Mouse (Mus musculus): ENCODE results near the gene B4galnt1. TPM values are rescaled to one million over a fixed set of nuclear protein-coding genes. Genes with fewer than 3 reads are reported as not detected.

B4galnt1 gene
- total and polyA plus RNA-seq, 3 experiments = 0.98 to 17.5 (median 2.3) TPM

DNA sequence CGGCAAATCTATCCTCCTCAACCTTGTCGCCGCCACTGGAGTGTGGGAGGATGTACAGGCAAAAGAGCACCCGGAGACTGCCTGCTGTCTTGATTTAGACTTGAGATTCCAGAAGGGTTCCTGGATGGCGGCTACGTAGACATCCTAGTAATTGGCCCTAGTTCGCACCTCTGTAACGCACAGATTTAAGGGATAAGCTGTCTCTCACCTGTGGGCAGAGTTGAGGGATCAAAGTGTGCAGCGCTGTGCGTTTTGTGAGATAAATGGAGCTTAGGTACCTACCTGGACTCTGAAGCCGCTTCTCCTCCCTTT lies 1.3 kb downstream of the B4galnt1 start:
- Histone ChIP-seq H3K4me3 (replicated peaks in 1 of 3; ENCODE audit: low read depth in 2 of 3, low read length in 2 of 3, poor library complexity in 1 of 3) (peak overlapping the region in 2 of 3 experiments; percentile 51 to 77), H3K9ac (ENCODE audit: insufficient read depth, low read depth) (no peak overlapping the region; the same call in 1 of the 2 replicates), H3K9me3 (replicated peaks; ENCODE audit: low read length) (peaks cover 23% of the 10 kb centered on the region), H3K79me2 (replicated peaks; ENCODE audit: control insufficient read depth, extremely low read depth, insufficient read depth, poor library complexity, severe bottlenecking) (no peaks in the 10 kb centered on the region; the same call in 1 of the 2 replicates), H3K27ac (ENCODE audit: insufficient read depth, low read depth) (no peak overlapping the region), H3K4me1 (ENCODE audit: control insufficient read depth in 1 of 2, insufficient read depth in 2 of 2) (peaks cover 12 to 23% of the 10 kb centered on the region in 2 experiments), H3K4me2 (ENCODE audit: insufficient read depth, low read depth, poor library complexity, severe bottlenecking) (peak overlapping the region; percentile 41), H3K27me3 (replicated peaks) (peaks cover 3% of the 10 kb centered on the region), H3K36me3 (replicated peaks in 1 of 2; ENCODE audit: control insufficient read depth in 1 of 2, insufficient read depth in 1 of 2, low read length in 1 of 2) (peaks cover 0 to 5% of the 10 kb centered on the region in 2 experiments)
- TF ChIP-seq TCF12 (IDR thresholded peaks at IDR 0.05; ENCODE audit: low read depth, low read length) (no peak), POLR2A (IDR thresholded peaks at IDR 0.05; ENCODE audit: low read depth, low read length) (no peak), RAD21 (IDR thresholded peaks at IDR 0.05; ENCODE audit: low read depth, low read length) (no peak), ELF1 (IDR thresholded peaks at IDR 0.05; ENCODE audit: low read depth, low read length) (no peak), SMC3 (IDR thresholded peaks at IDR 0.05; ENCODE audit: low read depth, low read length) (no peak), MAX (IDR thresholded peaks at IDR 0.05; ENCODE audit: low read length) (no peak), RCOR1 (conservative IDR thresholded peaks at IDR 0.05; ENCODE audit: low read depth, low read length) (no peak), UBTF (IDR thresholded peaks at IDR 0.05; ENCODE audit: low read depth, low read length) (no peak), USF2 (conservative IDR thresholded peaks at IDR 0.05; ENCODE audit: low read depth, low read length) (no peak), POLR2AphosphoS2 (IDR thresholded peaks at IDR 0.05; ENCODE audit: low read depth, low read length) (no peak), TBP (conservative IDR thresholded peaks at IDR 0.05; ENCODE audit: low read depth, low read length) (no peak), ZMIZ1 (IDR thresholded peaks at IDR 0.05; ENCODE audit: low read depth, low read length) (no peak), GABPA (IDR thresholded peaks at IDR 0.05; ENCODE audit: insufficient replicate concordance, low read depth, low read length) (no peak), E2F4 (IDR thresholded peaks at IDR 0.05; ENCODE audit: insufficient replicate concordance, low read depth, low read length) (no peak), KAT2A (IDR thresholded peaks at IDR 0.05; ENCODE audit: insufficient replicate concordance, low read length) (no peak), CHD1 (IDR thresholded peaks at IDR 0.05; ENCODE audit: low read depth, low read length) (no peak), MAFK (IDR thresholded peaks at IDR 0.05; ENCODE audit: insufficient replicate concordance, low read length) (no peak), PAX5 (IDR thresholded peaks at IDR 0.05; ENCODE audit: low read length) (no peak), MYC (IDR thresholded peaks at IDR 0.05; ENCODE audit: low read depth, low read length) (no peak)
- in situ Hi-C loops (cut with MboI; ENCODE audit: low pct_ligation_motif_present, low pct_unique_long_range_greater_than_20kb, low sequenced_read_pairs) = loop anchor here (5.0 kb wide), 1 partner anchor 39 kb away; no protein-coding TSS in a partner anchor
- DNase-seq (ENCODE audit: extremely low read depth) = no peak
- dilution Hi-C loops (cut with MboI; ENCODE audit: extremely low pct_ligation_motif_present, extremely low pct_unique_long_range_greater_than_20kb, low sequenced_read_pairs) = no loop called here

DNA sequence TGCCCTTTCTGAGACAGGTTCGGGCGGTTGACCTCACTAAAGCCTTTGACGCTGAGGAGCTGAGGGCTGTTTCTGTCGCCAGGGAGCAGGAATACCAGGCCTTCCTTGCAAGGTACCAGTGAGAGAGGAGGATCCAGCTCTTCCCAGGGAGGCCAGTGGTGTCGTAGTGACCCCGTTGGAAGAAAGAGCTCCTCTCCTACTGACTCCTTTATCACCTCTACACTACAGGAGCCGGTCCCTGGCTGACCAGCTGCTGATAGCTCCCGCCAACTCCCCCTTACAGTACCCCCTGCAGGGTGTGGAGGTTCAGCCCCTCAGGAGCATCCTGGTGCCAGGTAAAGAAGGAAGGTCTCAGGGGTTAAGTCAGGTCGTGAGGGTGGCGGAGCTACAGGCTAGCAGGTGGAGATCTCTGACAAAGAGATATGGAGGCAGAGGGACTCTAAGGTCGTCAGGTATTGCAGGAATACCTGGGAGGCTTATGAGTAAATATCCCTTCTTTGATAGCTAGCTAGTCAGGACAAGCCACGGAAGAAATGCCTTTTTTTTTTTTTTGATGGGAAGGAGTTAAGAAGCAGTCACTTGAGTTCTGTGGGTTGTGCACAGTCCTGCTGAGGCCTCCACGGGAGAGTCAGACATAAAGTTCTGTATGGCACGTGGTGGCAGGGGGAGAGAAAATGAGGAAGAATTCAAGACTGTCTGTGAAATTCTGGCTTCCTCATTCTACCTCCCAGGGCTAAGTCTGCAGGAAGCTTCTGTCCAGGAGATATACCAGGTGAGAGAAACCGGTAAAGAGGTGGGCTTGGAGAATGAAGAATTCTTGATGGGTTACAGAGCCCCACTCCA lies 2.0 kb downstream of the B4galnt1 start:
- Histone ChIP-seq H3K9me3 (replicated peaks; ENCODE audit: low read length) (peaks cover 23% of the 10 kb centered on the region), H3K79me2 (replicated peaks; ENCODE audit: control insufficient read depth, extremely low read depth, insufficient read depth, poor library complexity, severe bottlenecking) (no peaks in the 10 kb centered on the region; the same call in 1 of the 2 replicates), H3K36me3 (replicated peaks in 1 of 2; ENCODE audit: control insufficient read depth in 1 of 2, insufficient read depth in 1 of 2, low read length in 1 of 2) (peaks cover 0 to 11% of the 10 kb centered on the region in 2 experiments), H3K27me3 (replicated peaks) (peaks cover 8% of the 10 kb centered on the region), H3K4me1 (ENCODE audit: control insufficient read depth in 1 of 2, insufficient read depth in 2 of 2) (peaks cover 12 to 25% of the 10 kb centered on the region in 2 experiments), H3K4me2 (ENCODE audit: insufficient read depth, low read depth, poor library complexity, severe bottlenecking) (peak overlapping the region; percentile 41), H3K4me3 (replicated peaks in 1 of 3; ENCODE audit: low read depth in 2 of 3, low read length in 2 of 3, poor library complexity in 1 of 3) (peak overlapping the region in 1 of 3 experiments; percentile 77), H3K9ac (ENCODE audit: insufficient read depth, low read depth) (no peak overlapping the region; the same call in 1 of the 2 replicates), H3K27ac (ENCODE audit: insufficient read depth, low read depth) (no peak overlapping the region)
- dilution Hi-C loops (cut with MboI; ENCODE audit: extremely low pct_ligation_motif_present, extremely low pct_unique_long_range_greater_than_20kb, low sequenced_read_pairs) = no loop called here
- no peak for DNase-seq (ENCODE audit: extremely low read depth)
- in situ Hi-C loops (cut with MboI; ENCODE audit: low pct_ligation_motif_present, low pct_unique_long_range_greater_than_20kb, low sequenced_read_pairs) = loop anchor here (5.0 kb wide), 1 partner anchor 40 kb away; no protein-coding TSS in a partner anchor
- TF ChIP-seq GABPA (IDR thresholded peaks at IDR 0.05; ENCODE audit: insufficient replicate concordance, low read depth, low read length) (no peak), MXI1 (IDR thresholded peaks at IDR 0.05; ENCODE audit: low read depth, low read length) (0 out of 2 replicates have a peak, but pooled peaks have one; percentile 31)

Data from CH12.LX (cell line).